Mouse (Mus musculus) hindbrain, embryonic 12.5 days (tissue): ENCODE measurements around the gene Ppfia3. TPM values are rescaled to one million over a fixed set of nuclear protein-coding genes. Genes with fewer than 3 reads are reported as not detected.

Experiments used
- ATAC-seq: fragments of 200-750 bp; cut with Nextera tagmentation; 2 replicates; pipeline ENCODE4 v1.8.0; 2017; ENCODE audit warnings: moderate TSS enrichment; ENCODE audit not compliant: low FRiP score
- H3K27ac ChIP-seq: fragments of 300-500 bp; sonication (generic); 2 replicates; pipeline ENCODE4 v1.5.1; 2016; ENCODE audit warnings: mild to moderate bottlenecking
- H3K27me3 ChIP-seq: fragments of 300-500 bp; sonication (generic); 2 replicates; pipeline ENCODE4 v1.6.1; 2016; ENCODE audit warnings: mild to moderate bottlenecking
- H3K36me3 ChIP-seq: fragments of 300-500 bp; sonication (generic); 2 replicates; pipeline ENCODE4 v1.6.1; 2016; ENCODE audit warnings: mild to moderate bottlenecking
- H3K4me1 ChIP-seq: fragments of 300-500 bp; sonication (generic); 2 replicates; pipeline ENCODE4 v1.6.1; 2016
- H3K4me2 ChIP-seq: fragments of 300-500 bp; sonication (generic); replicated peaks from 2 replicates; pipeline ENCODE4 v1.6.1; 2016; ENCODE audit warnings: mild to moderate bottlenecking
- H3K4me3 ChIP-seq: fragments of 300-500 bp; sonication (generic); 2 replicates; pipeline ENCODE4 v1.5.1; 2016; ENCODE audit warnings: mild to moderate bottlenecking
- H3K9ac ChIP-seq: fragments of 300-500 bp; sonication (generic); 2 replicates; pipeline ENCODE4 v1.6.1; 2016; ENCODE audit warnings: mild to moderate bottlenecking, moderate library complexity
- H3K9me3 ChIP-seq: fragments of 300-500 bp; sonication (generic); replicated peaks from 2 replicates; pipeline ENCODE4 v1.6.1; 2016; ENCODE audit warnings: mild to moderate bottlenecking
- WGBS: fragments of 180-500 bp; shearing (Covaris S2); methylation state at CpG from one replicate; pipeline ENCODE4 v1.1.7; 2016; 5-methylcytosine and 5-hydroxymethylcytosine counted together
- polyA plus RNA-seq: library from polyadenylated mRNA; unstranded; fragments of >200 nt; fragmentation: Nextera tagmentation; extraction: Ambion mirVana; gene quantifications from 2 replicates; pipeline ENCODE4 v1.2.1, GENCODE M21; 2016

The Ppfia3 gene
- polyA plus RNA-seq, 1 experiment from 2014 or later, result 15.6 TPM

GRCm38 (mm10) chr7:45337469-45337868 lies 29.4 kb downstream of the Ppfia3 start:
- Histone ChIP-seq H3K9me3 (no peaks in the 10 kb centered on the region), H3K4me2 (no peak overlapping the region), H3K36me3 (no peaks in the 10 kb centered on the region), H3K4me1 (peaks cover 56% of the 10 kb centered on the region), H3K4me3 (no peak overlapping the region), H3K9ac (no peak overlapping the region), H3K27ac (no peak overlapping the region), H3K27me3 (peaks cover 39% of the 10 kb centered on the region)
- WGBS, result 15% methylated on average over 4 of the region's 4 CpGs
- ATAC-seq, result no peak

GRCm38 (mm10) chr7:45336319-45336718 lies 30.5 kb downstream of the Ppfia3 start:
- H3K4me1 ChIP-seq, result peaks cover 58% of the 10 kb centered on the region
- H3K4me3 ChIP-seq, result no peak overlapping the region
- H3K9ac ChIP-seq, result no peak overlapping the region
- H3K4me2 ChIP-seq, result no peak overlapping the region
- no peaks in the 10 kb centered on the region for H3K9me3 ChIP-seq
- H3K27ac ChIP-seq, result no peak overlapping the region
- H3K27me3 ChIP-seq, result peaks cover 38% of the 10 kb centered on the region
- WGBS, result 90% methylated on average over 4 of the region's 4 CpGs
- H3K36me3 ChIP-seq, result no peaks in the 10 kb centered on the region
- no peak for ATAC-seq

GRCm38 (mm10) chr7:45335056-45335455 lies 31.8 kb downstream of the Ppfia3 start, which contains the start of gene Hrc:
Gene Hrc (plus strand): TSS chr7:45335290.
- H3K9ac ChIP-seq, result no peak within 1 kb of the TSS
- peaks cover 28% of the 10 kb centered on the region for H3K27me3 ChIP-seq
- no peaks in the 10 kb centered on the region for H3K9me3 ChIP-seq
- no peak for ATAC-seq
- no peak within 1 kb of the TSS for H3K27ac ChIP-seq
- no peak within 1 kb of the TSS for H3K4me3 ChIP-seq
- H3K36me3 ChIP-seq, result no peaks in the 10 kb centered on the region
- H3K4me2 ChIP-seq, result peak within 1 kb of the TSS; percentile 89
- WGBS, result 29% methylated on average over 5 of the region's 5 CpGs
- H3K4me1 ChIP-seq, result peaks cover 45% of the 10 kb centered on the region

GRCm38 (mm10) chr7:45334605-45335004 lies 32.2 kb downstream of the Ppfia3 start:
- 34% methylated on average over 3 of the region's 3 CpGs for WGBS
- no peaks in the 10 kb centered on the region for H3K36me3 ChIP-seq
- peaks cover 28% of the 10 kb centered on the region for H3K27me3 ChIP-seq
- no peak overlapping the region for H3K27ac ChIP-seq
- no peaks in the 10 kb centered on the region for H3K9me3 ChIP-seq
- H3K4me2 ChIP-seq, result 0 out of 2 replicates have a peak overlapping the region, but pooled peaks have one; percentile 89
- H3K4me3 ChIP-seq, result no peak overlapping the region
- peaks cover 41% of the 10 kb centered on the region for H3K4me1 ChIP-seq
- H3K9ac ChIP-seq, result no peak overlapping the region
- no peak for ATAC-seq

GRCm38 (mm10) chr7:45333431-45333982 lies 33.3 kb downstream of the Ppfia3 start, which contains the start of gene Trpm4:
Gene Trpm4 (minus strand): TSS chr7:45333780.
- H3K4me2 ChIP-seq, result peak within 1 kb of the TSS; percentile 89
- peak within 1 kb of the TSS; percentile 61 for H3K4me3 ChIP-seq
- no peaks in the 10 kb centered on the region for H3K9me3 ChIP-seq
- H3K27ac ChIP-seq, result peak within 1 kb of the TSS; percentile 49; the same call in 1 of the 2 replicates
- no peaks in the 10 kb centered on the region for H3K36me3 ChIP-seq
- H3K4me1 ChIP-seq, result peaks cover 30% of the 10 kb centered on the region
- H3K9ac ChIP-seq, result peak within 1 kb of the TSS; percentile 76
- 2% methylated on average over 38 of the region's 38 CpGs for WGBS
- peak; percentile 41 for ATAC-seq
- H3K27me3 ChIP-seq, result peaks cover 28% of the 10 kb centered on the region

GRCm38 (mm10) chr7:45332685-45333425 lies 34.0 kb downstream of the Ppfia3 start:
- peaks cover 24% of the 10 kb centered on the region for H3K4me1 ChIP-seq
- H3K9me3 ChIP-seq, result no peaks in the 10 kb centered on the region
- WGBS, result 4% methylated on average over 21 of the region's 22 CpGs
- 0 out of 2 replicates have a peak overlapping the region, but pooled peaks have one; percentile 49 for H3K27ac ChIP-seq
- H3K4me3 ChIP-seq, result peak overlapping the region; percentile 61
- H3K36me3 ChIP-seq, result no peaks in the 10 kb centered on the region
- H3K4me2 ChIP-seq, result peak overlapping the region; percentile 89
- peak overlapping the region; percentile 76 for H3K9ac ChIP-seq
- peak; percentile 32 for ATAC-seq
- peaks cover 25% of the 10 kb centered on the region for H3K27me3 ChIP-seq

GRCm38 (mm10) chr7:45331502-45331901 lies 35.3 kb downstream of the Ppfia3 start:
- Histone ChIP-seq H3K27me3 (peaks cover 14% of the 10 kb centered on the region), H3K36me3 (no peaks in the 10 kb centered on the region), H3K9ac (no peak overlapping the region), H3K27ac (no peak overlapping the region), H3K9me3 (no peaks in the 10 kb centered on the region), H3K4me2 (no peak overlapping the region), H3K4me1 (peaks cover 22% of the 10 kb centered on the region), H3K4me3 (no peak overlapping the region)
- 80% methylated on average over 6 of the region's 6 CpGs for WGBS
- ATAC-seq, result no peak

- H3K27ac ChIP-seq, result no peak overlapping the region
- no peaks in the 10 kb centered on the region for H3K27me3 ChIP-seq
- 80% methylated on average over 13 of the region's 13 CpGs for WGBS
- no peak for ATAC-seq
- H3K4me2 ChIP-seq, result no peak overlapping the region
- H3K4me1 ChIP-seq, result peaks cover 11% of the 10 kb centered on the region
- no peaks in the 10 kb centered on the region for H3K9me3 ChIP-seq
- no peak overlapping the region for H3K4me3 ChIP-seq
- H3K9ac ChIP-seq, result no peak overlapping the region
- H3K36me3 ChIP-seq, result peaks cover 8% of the 10 kb centered on the region; the same call in 1 of the 2 replicates
Observed at GRCm38 (mm10) chr7:45328841-45329475, 37.9 kb downstream of the Ppfia3 start.

- H3K4me2 ChIP-seq, result no peak overlapping the region
- H3K27ac ChIP-seq, result no peak overlapping the region
- no peak overlapping the region for H3K4me3 ChIP-seq
- H3K4me1 ChIP-seq, result no peaks in the 10 kb centered on the region
- peaks cover 8% of the 10 kb centered on the region; the same call in 1 of the 2 replicates for H3K36me3 ChIP-seq
- no peaks in the 10 kb centered on the region for H3K27me3 ChIP-seq
- no peak for ATAC-seq
- H3K9ac ChIP-seq, result no peak overlapping the region
- H3K9me3 ChIP-seq, result no peaks in the 10 kb centered on the region
Observed at GRCm38 (mm10) chr7:45325800-45326199, 41.0 kb downstream of the Ppfia3 start.

- ATAC-seq, result no peak
- Histone ChIP-seq H3K4me2 (no peak overlapping the region), H3K4me1 (no peaks in the 10 kb centered on the region), H3K36me3 (peaks cover 8% of the 10 kb centered on the region; the same call in 1 of the 2 replicates), H3K27me3 (no peaks in the 10 kb centered on the region), H3K4me3 (no peak overlapping the region), H3K9me3 (no peaks in the 10 kb centered on the region), H3K27ac (no peak overlapping the region), H3K9ac (no peak overlapping the region)
- 89% methylated on average over 5 of the region's 5 CpGs for WGBS
Observed at GRCm38 (mm10) chr7:45323069-45323468, 43.8 kb downstream of the Ppfia3 start.

GRCm38 (mm10) chr7:45322245-45322644 lies 44.6 kb downstream of the Ppfia3 start:
- no peaks in the 10 kb centered on the region for H3K9me3 ChIP-seq
- H3K27me3 ChIP-seq, result no peaks in the 10 kb centered on the region
- H3K4me2 ChIP-seq, result no peak overlapping the region
- no peak for ATAC-seq
- no peaks in the 10 kb centered on the region for H3K4me1 ChIP-seq
- H3K9ac ChIP-seq, result no peak overlapping the region
- peaks cover 8% of the 10 kb centered on the region; the same call in 1 of the 2 replicates for H3K36me3 ChIP-seq
- 88% methylated on average over 4 of the region's 4 CpGs for WGBS
- H3K4me3 ChIP-seq, result no peak overlapping the region
- no peak overlapping the region for H3K27ac ChIP-seq

- 93% methylated on average over 14 of the region's 14 CpGs for WGBS
- no peak overlapping the region for H3K4me3 ChIP-seq
- H3K4me1 ChIP-seq, result peaks cover 18% of the 10 kb centered on the region
- ATAC-seq, result no peak
- no peaks in the 10 kb centered on the region for H3K36me3 ChIP-seq
- no peaks in the 10 kb centered on the region for H3K27me3 ChIP-seq
- no peaks in the 10 kb centered on the region for H3K9me3 ChIP-seq
- H3K4me2 ChIP-seq, result no peak overlapping the region
- H3K9ac ChIP-seq, result no peak overlapping the region
- H3K27ac ChIP-seq, result no peak overlapping the region
Observed at GRCm38 (mm10) chr7:45316536-45316935, 50.3 kb downstream of the Ppfia3 start.
